Mouse (Mus musculus) liver, adult 2 months (tissue): ENCODE results near the gene Gm49322.

Experiments used
- CTCF ChIP-seq: fragments of 200-500 bp; IDR thresholded peaks from 2 replicates; pipeline ENCODE4 v1.5.1; 2011; ENCODE audit warnings: low read depth, low read length, control low read depth
- POLR2A ChIP-seq: fragments of 200-500 bp; IDR thresholded peaks from 2 replicates; pipeline ENCODE4 v1.6.1; 2011; ENCODE audit warnings: low read length, control low read depth; ENCODE audit not compliant: insufficient read depth; ENCODE audit errors: extremely low read depth

GRCm38 (mm10) chr10:80611905-80612304 lies 6.1 kb downstream of the Gm49322 start:
- no peak for TF ChIP-seq POLR2A
- no peak for TF ChIP-seq CTCF
